Mouse (Mus musculus) B cell, adult 62 days (primary cell): ENCODE results near the gene Vcan. TPM values are rescaled to one million over a fixed set of nuclear protein-coding genes. Genes with fewer than 3 reads are reported as not detected.

Source experiments
- total RNA-seq: library from RNA; stranded (reverse); gene quantifications from 4 replicates; pipeline ENCODE4 v1.2.4, GENCODE M21; 2023

The Vcan gene
- total RNA-seq: not detected in 4 replicates

DNA sequence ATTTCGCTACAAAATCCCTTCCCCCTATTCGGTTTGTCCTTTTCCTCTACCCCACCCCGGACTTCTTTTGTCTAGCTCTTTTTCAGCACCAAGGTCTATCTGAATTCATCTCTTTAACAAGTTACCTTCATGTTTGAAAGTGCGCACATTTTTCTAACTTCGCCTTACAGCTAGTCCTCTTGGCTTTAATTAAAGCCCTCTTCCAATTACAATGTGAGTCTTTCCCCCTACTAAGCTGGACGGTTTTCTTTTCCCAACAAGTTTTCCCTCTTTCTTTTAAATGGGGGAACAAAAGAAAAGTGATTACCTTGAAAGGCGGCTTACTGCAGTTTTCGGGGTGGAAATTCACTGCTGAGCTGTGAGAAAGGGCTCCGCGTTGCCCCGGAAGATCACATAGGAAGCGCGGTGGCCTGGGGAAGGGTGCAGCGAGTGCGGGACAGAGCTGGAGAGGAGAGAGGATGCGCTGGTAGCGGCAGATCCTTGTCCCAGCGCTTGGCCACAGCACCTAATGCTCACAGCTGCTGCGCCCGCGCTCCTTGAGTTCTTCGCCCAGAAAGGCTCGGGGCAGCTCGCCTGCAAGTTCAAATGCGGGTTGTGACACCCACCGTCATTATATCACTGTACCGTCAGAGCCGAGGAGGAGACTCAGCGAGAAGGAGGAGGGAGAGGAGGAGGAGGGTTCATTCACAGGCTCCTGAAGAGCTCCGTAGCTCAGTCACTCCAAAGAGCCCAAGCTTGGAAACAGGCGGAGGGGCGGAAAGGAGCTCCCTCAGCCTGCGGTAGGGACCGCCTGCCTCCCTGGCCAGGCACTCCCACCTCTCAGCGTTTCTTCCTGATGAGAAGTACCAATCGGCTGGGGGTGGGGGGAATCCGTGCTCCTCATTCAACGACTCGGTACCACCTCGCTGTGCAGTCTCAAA, at the start of gene Vcan:
TSS of gene Vcan (minus strand) at position 744 of the 920 bp plus-strand sequence.

Other genes with a start within 250 kb of the Vcan start
- gene Hapln1, start 202.7 kb downstream of the Vcan start, total RNA-seq: not detected in 4 replicates